Mouse (Mus musculus): ENCODE measurements at regions not wholly inside any gene's neighbourhood (a gene's known extent, or its start where the extent isn't known, plus 50 kb on each side); places are given as distances from the start of the nearest gene placed in this dataset.

DNA sequence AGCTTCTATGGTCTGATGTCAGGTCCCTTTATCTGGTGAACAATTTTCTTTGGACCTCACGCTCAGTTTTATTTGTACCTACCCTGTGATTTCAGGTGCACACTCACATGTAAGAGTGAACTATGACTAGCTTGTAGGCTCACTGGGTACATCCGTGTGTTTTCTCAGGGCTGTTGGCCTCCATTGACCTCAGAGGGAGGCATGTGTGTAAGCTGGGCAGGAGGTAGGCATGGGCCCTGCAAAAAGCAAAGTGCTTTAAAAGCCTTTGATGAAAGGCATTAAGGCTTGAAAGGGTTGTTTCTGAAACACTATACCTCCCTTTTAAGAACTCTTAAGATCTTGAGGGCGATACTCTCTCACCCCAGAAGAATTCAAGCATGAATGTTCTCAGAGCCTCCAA is 112.9 kb upstream of the Gdnf start:
- no peak for DNase-seq

DNA sequence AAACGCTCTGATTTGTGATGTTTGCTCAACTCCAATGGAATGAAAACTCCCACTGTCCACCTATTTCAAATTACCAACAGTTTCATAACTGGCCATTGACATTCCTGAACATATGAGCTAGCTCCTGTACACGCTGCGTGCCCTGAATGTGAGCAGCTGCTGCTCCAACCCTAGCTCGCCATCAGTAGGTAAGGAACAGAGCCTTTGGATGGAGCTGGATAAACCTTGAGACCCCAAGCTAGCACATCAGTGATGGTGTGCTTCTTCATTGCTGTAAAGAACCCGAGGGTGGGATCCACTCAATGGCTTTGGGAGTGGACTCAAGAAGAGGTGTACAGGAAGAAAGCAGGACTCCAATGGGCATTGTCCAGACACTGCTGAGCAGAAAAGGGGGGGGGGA is 101.8 kb upstream of the Gdnf start:
- peak; percentile 81 for DNase-seq

DNA sequence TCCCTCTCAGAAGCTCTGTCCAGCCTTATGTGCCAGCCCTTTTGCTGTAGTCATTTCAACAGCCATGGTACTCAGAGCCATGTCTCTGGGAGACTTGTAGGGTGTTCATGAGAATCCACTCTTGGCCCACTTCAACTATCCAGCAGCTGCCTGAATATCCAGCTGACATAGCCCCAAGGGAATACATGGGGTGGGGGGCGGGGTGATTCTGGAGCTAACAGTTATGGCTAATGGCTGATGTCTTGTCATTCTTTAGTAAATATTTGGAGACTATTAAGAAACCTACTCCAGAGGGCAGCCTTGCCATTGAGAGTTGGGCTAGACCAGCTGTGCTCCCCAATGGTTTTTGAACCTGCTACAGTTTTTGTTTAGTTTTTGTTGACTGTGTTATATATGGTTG is 96.0 kb upstream of the Gdnf start:
- peak; percentile 55 for DNase-seq

DNA sequence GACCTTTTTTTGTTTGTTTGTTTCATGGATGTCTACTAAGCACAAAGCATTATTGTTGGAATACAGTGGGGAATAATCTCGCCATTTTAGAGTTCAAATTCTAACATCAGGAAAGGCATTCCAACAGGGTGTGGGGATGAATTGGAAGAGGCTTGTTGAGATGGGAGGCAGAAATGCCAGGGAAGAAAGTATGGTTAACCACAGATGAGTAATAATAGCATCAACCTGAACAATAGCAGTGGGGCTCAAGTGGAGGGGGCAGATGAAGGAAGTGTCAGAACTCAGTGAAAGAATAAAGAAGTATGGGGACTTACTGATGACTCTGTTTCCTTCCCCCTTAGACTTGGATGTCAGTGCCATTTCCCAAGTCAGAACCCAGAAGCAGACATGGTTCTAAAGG is 94.5 kb upstream of the Gdnf start:
- DNase-seq: no peak

DNA sequence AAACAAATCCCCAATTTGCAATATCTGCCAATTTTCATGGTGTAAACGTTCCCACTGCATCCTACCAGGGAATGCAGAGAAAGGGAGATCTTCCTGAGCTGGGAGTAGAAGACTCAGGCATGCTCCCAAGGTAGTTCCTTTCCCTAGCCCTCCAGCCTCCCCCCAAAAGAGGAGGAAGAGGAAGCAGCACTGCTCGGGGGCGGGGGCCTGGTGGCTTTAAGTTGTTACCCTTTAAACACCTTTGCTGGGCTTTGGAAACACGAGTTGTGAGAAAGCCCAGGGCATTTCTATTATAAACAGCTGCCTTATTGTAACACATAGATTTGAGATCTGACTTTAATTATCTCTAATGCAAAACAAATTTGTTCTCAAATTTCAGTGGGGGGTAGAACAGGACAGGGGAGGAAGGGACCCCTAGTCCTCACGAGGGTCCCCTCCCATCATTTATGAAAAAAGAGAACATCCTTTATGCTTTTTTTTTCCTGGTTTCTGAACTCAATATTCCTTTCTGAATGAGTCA is 87.4 kb upstream of the Gdnf start:
- no peak for DNase-seq

DNA sequence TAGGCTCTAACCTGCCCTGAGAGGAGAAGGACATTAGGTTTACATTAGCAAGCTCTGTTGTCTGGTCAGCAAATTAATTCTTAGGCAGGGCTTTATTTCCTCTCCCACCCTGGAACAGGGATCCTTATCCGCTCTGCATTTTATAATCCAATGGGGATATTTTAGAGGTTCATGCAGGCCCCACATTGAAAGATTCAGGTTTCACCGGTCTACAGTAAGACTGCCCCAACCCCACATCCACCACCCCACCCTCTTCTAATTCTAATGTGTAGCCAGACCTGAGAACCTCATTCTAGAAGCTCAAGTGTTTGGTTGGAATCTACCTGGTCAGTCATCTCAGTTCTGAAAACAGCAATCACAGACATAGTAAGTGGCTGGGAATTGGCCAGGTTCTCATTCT is 86.9 kb upstream of the Gdnf start:
- no peak for DNase-seq

DNA sequence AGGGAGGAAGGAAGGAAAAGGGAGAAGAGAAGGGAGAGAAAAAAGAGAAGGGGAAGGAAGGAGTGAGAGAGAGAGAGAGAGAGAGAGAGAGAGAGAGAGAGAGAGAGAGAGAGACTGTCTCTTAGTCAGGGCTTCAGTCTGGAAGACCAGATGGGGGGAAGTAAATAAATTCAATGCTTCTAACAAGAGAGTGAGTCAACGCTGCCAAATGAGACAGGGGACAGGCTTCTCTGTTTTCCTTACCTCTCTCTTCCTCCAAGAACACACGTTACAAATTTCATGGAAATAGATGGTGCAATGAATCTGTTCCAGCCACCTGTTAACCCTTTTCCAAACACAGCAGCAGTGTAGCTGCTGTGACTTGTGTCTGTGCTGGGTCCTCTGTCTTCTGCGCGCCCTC is 85.1 kb upstream of the Gdnf start:
- no peak for DNase-seq

- peak; percentile 53 for DNase-seq
Measured at GRCm38 (mm10) chr15:7747586-7747985, 63.1 kb upstream of the Gdnf start.

DNA sequence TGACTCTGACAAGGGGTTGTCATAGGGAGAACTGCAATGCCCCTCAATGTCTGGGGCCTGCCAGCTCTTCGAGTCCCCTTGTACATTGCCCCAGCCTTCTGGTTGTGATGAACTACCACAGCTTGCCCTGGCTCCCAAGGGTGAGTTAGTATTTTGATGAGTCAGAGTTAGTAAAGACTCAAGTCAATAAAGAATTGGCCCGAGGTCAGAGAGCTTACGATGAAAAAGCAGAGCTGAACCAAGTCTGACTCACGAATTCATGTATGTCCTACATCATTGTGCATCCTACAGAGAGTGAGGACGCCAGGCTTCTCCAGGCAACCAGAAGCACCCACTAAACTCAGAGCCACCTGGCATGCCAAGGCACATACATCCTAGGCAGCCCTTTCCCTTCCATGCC is 60.2 kb upstream of the Gdnf start:
- DNase-seq: peak; percentile 37

Data from heart, adult 11 months (tissue).